Mouse (Mus musculus) heart, adult 9 months (tissue): Measurements from ENCODE around the gene Sqstm1.

Source experiments
- DNase-seq, 2 experiments: peaks; one replicate each; pipeline ENCODE4 v3.0.0; 2022; ENCODE audit warnings: low spot score in 2 of 2

The Sqstm1 gene

GRCm38 (mm10) chr11:50211322-50212059 lies 864 bp upstream of the Sqstm1 start:
- no peak for DNase-seq

GRCm38 (mm10) chr11:50210101-50210504 lies 524 bp downstream of the Sqstm1 start:
- DNase-seq, result peak; percentile 90 to 94

GRCm38 (mm10) chr11:50208039-50208438 lies 2.6 kb downstream of the Sqstm1 start:
- no peak for DNase-seq

- DNase-seq, result no peak
Measured at GRCm38 (mm10) chr11:50207344-50207743, 3.3 kb downstream of the Sqstm1 start.

GRCm38 (mm10) chr11:50206037-50206436 lies 4.6 kb downstream of the Sqstm1 start:
- no peak for DNase-seq

GRCm38 (mm10) chr11:50205434-50205833 lies 5.2 kb downstream of the Sqstm1 start:
- DNase-seq, result peak in 1 of 2 experiments; percentile 44

GRCm38 (mm10) chr11:50203302-50203827 lies 7.3 kb downstream of the Sqstm1 start:
- no peak for DNase-seq

GRCm38 (mm10) chr11:50201590-50201989 lies 9.0 kb downstream of the Sqstm1 start:
- DNase-seq, result no peak

GRCm38 (mm10) chr11:50200613-50201012 lies 10.0 kb downstream of the Sqstm1 start:
- no peak for DNase-seq

- DNase-seq, result no peak
Measured at GRCm38 (mm10) chr11:50198916-50199315, 11.7 kb downstream of the Sqstm1 start.

- DNase-seq, result no peak
Measured at GRCm38 (mm10) chr11:50198219-50198846, 12.3 kb downstream of the Sqstm1 start.

- no peak for DNase-seq
Measured at GRCm38 (mm10) chr11:50197500-50197899, 13.1 kb downstream of the Sqstm1 start.

- no peak for DNase-seq
Measured at GRCm38 (mm10) chr11:50194793-50195192, 15.8 kb downstream of the Sqstm1 start.

- no peak for DNase-seq
Measured at GRCm38 (mm10) chr11:50194070-50194469, 16.6 kb downstream of the Sqstm1 start.

GRCm38 (mm10) chr11:50192278-50192677 lies 18.3 kb downstream of the Sqstm1 start:
- no peak for DNase-seq

- DNase-seq, result no peak
Measured at GRCm38 (mm10) chr11:50190362-50190761, 20.3 kb downstream of the Sqstm1 start.

- DNase-seq, result no peak
Measured at GRCm38 (mm10) chr11:50188682-50189081, 21.9 kb downstream of the Sqstm1 start.

- DNase-seq, result no peak
Measured at GRCm38 (mm10) chr11:50184788-50185187, 25.8 kb downstream of the Sqstm1 start.

GRCm38 (mm10) chr11:50182702-50183101 lies 27.9 kb downstream of the Sqstm1 start:
- no peak for DNase-seq

- DNase-seq, result no peak
Measured at GRCm38 (mm10) chr11:50180478-50181231, 30.0 kb downstream of the Sqstm1 start.

GRCm38 (mm10) chr11:50178532-50179488 lies 31.8 kb downstream of the Sqstm1 start:
- DNase-seq, result no peak
